Mouse (Mus musculus): ENCODE data around the gene Ccdc9b.

Gene Ccdc9b

DNA sequence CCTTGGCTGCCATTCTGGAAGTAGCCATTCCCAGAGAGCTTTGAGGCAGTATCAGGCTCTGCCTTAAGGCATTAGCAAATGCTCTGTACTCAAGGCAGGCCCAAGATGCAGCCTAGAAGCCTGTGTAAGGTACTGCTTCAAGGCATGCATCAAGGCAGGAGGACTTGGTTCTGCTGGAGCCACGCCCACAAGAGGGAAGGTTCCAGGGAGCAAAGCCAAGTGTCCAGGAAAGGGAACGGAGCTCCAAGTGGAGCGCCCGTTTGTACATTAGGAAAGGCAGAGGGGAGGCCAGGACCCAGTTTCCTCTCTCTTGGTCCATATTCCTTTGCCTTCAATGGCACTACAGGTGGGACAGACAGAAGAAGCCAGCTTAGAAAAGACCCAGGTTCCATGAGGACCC lies 54.0 kb downstream of the Ccdc9b start:
- no peak for DNase-seq

DNA sequence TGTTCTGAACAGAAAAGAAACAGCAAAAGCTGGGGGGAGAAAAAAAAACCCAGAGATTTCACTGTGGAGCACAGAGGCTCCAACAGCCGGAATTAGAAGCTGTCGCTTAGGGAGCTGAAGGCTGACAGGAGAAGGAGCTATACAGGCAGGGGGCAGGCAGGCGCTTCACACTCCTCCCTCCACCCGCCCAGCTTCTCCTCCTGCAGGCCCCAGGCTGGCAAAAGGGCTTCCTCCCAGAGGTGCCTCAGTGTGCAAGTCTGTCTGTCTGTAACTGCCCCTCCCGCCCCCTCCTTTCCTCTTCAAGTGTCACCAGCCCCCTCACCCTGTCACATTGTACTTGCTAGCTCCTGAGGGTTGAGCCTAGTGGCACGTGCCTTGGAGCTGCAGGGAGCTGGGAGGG lies 56.0 kb downstream of the Ccdc9b start:
- no peak for DNase-seq
